Mouse (Mus musculus) right cerebral cortex, postnatal 4 days (tissue): ENCODE data around the gene Fbxl5.

Experiments
- DNase-seq: peaks from one replicate; pipeline ENCODE4 v3.0.0-alpha.2; 2022

Fbxl5 gene

GRCm38 (mm10) chr5:43781423-43781976 is 39.9 kb downstream of the Fbxl5 start:
- no peak for DNase-seq

- no peak for DNase-seq
These were observed 42.9 kb downstream of the Fbxl5 start for GRCm38 (mm10) chr5:43778583-43778982.

GRCm38 (mm10) chr5:43776993-43777392 is 44.4 kb downstream of the Fbxl5 start:
- DNase-seq, result no peak

- DNase-seq, result no peak
These were observed 45.0 kb downstream of the Fbxl5 start for GRCm38 (mm10) chr5:43776407-43776806.

GRCm38 (mm10) chr5:43771555-43771954 is 49.9 kb downstream of the Fbxl5 start:
- no peak for DNase-seq

GRCm38 (mm10) chr5:43770618-43771354 is 50.7 kb downstream of the Fbxl5 start:
- DNase-seq, result no peak

GRCm38 (mm10) chr5:43749092-43749491 is 72.3 kb downstream of the Fbxl5 start:
- no peak for DNase-seq

- no peak for DNase-seq
These were observed 73.4 kb downstream of the Fbxl5 start for GRCm38 (mm10) chr5:43748039-43748438.

- no peak for DNase-seq
These were observed 76.3 kb downstream of the Fbxl5 start for GRCm38 (mm10) chr5:43745156-43745555.

GRCm38 (mm10) chr5:43744187-43744586 is 77.3 kb downstream of the Fbxl5 start:
- no peak for DNase-seq

GRCm38 (mm10) chr5:43732381-43732780 is 89.1 kb downstream of the Fbxl5 start:
- DNase-seq, result no peak

GRCm38 (mm10) chr5:43728375-43729165 is 92.9 kb downstream of the Fbxl5 start:
- DNase-seq, result no peak

- DNase-seq, result no peak
These were observed 97.6 kb downstream of the Fbxl5 start for GRCm38 (mm10) chr5:43723830-43724229.

- DNase-seq, result no peak
These were observed 99.0 kb downstream of the Fbxl5 start for GRCm38 (mm10) chr5:43722452-43722783.

- DNase-seq, result no peak
These were observed 99.6 kb downstream of the Fbxl5 start for GRCm38 (mm10) chr5:43721538-43722451.

- DNase-seq, result no peak
These were observed 122.2 kb downstream of the Fbxl5 start for GRCm38 (mm10) chr5:43699240-43699639.

GRCm38 (mm10) chr5:43697133-43697532 is 124.3 kb downstream of the Fbxl5 start:
- no peak for DNase-seq
